Mouse (Mus musculus) testis, adult 2 months (tissue): ENCODE measurements around the gene Ppil2.

Source experiments
- CTCF ChIP-seq: fragments of 200-500 bp; IDR thresholded peaks from 2 replicates; pipeline ENCODE4 v1.5.1; 2012; ENCODE audit warnings: low read depth, mild to moderate bottlenecking, inconsistent platforms, low read length, moderate library complexity; ENCODE audit not compliant: control insufficient read depth, insufficient read depth, insufficient replicate concordance
- POLR2A ChIP-seq: fragments of 200-500 bp; IDR thresholded peaks from 2 replicates; pipeline ENCODE4 v1.6.1; 2012; ENCODE audit warnings: low read depth, mild to moderate bottlenecking, inconsistent platforms, low read length, moderate library complexity; ENCODE audit not compliant: control insufficient read depth

GRCm38 (mm10) chr16:17146772-17147235 is 35.7 kb upstream of the Ppil2 start, which contains the start of gene Ccdc116:
- TF ChIP-seq POLR2A (0 out of 2 replicates have a peak, but pooled peaks have one; percentile 6), CTCF (peak; percentile 22; the same call in 1 of the 2 replicates)
